Mouse (Mus musculus) G1E (cell line): ENCODE results near the gene Scamp4.

Experiments
- CTCF ChIP-seq: IDR thresholded peaks from 2 replicates; pipeline ENCODE4 v1.5.1; 2012; ENCODE audit warnings: low read depth, low read length, inconsistent platforms, mixed read lengths
- GATA1 ChIP-seq: IDR thresholded peaks from 2 replicates; pipeline ENCODE4 v1.6.1; 2012; ENCODE audit warnings: borderline replicate concordance, low read length, inconsistent platforms, mixed read lengths
- GATA2 ChIP-seq: IDR thresholded peaks from 2 replicates; pipeline ENCODE4 v1.6.1; 2012; ENCODE audit warnings: low read depth, low read length, inconsistent platforms, borderline replicate concordance
- POLR2AphosphoS5 ChIP-seq: IDR thresholded peaks from 2 replicates; pipeline ENCODE4 v1.6.1; 2012; ENCODE audit warnings: low read depth, low read length, inconsistent platforms; ENCODE audit not compliant: insufficient replicate concordance
- TAL1 ChIP-seq: conservative IDR thresholded peaks from 2 replicates; pipeline ENCODE4 v1.6.1; 2012; ENCODE audit warnings: low read depth, low read length, inconsistent platforms, mixed read lengths

DNA sequence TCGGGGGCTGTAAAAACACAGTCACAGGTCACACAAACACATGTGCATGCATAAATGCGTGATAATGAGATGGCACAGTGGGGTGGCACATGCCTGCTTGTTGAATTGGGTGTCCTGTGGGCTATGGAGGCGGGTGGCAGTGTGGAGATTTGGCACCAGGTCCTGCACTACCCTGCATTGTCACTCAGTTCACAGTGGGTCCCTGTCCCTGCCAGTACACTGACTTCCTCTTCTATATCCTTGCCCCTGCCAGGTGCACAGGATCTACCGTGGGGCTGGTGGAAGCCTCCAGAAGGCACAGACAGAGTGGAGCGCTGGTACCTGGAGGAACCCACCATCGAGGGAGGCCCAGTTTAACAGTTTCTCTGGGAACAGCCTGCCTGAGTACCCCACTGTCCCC, 11.7 kb downstream of the Scamp4 start:
- no peak for TF ChIP-seq CTCF
- no peak for TF ChIP-seq TAL1
- TF ChIP-seq GATA2, result no peak
- no peak for TF ChIP-seq GATA1
- no peak for TF ChIP-seq POLR2AphosphoS5
